ENCODE assay signal across 27 mouse cellular contexts in the genomic region with DNA sequence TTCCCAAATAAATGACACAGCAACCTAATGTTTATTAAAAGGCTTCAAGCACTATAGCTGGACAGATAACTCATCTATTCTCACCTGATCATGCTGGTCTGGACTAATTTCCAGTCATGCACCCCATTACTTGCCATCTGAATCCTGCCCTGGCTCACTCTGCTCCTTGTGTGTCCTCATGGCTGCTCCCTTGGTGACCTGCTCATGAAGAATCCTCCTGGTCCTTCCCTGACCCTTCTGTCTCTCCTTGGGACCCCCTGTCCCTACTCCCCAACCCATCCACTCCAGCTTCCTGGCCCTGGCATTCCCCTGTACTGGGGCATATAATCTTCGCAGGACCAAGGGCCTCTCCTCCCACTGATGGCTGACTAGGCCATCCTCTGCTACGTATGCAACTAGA.
"Had no signal": no experiment of that assay in that cellular context is flagged by ENCODE, and none has a peak within 500 bp of the region (broad histone marks: within the 10 kb centered on the region; RNA-seq: fewer than 3 reads in every experiment).

No protein-coding gene starts in this region.

- H3K4me3 ChIP-seq: limb, embryonic 10.5 days; limb, embryonic 12.5 days; limb, embryonic 13.5 days; limb, embryonic 15.5 days; liver, embryonic 12.5 days; liver, embryonic 13.5 days; liver, embryonic 15.5 days; lung, embryonic 15.5 days; megakaryocyte, embryonic 14.5 days; midbrain, embryonic 10.5 days; midbrain, embryonic 12.5 days; midbrain, embryonic 13.5 days; midbrain, embryonic 15.5 days; myocyte; neural tube, embryonic 12.5 days had no signal

- H3K27me3 ChIP-seq: limb, embryonic 12.5 days; limb, embryonic 13.5 days; limb, embryonic 15.5 days; liver, embryonic 12.5 days; liver, embryonic 13.5 days; liver, embryonic 15.5 days; lung, embryonic 15.5 days; megakaryocyte, embryonic 14.5 days; midbrain, embryonic 12.5 days; midbrain, embryonic 13.5 days; midbrain, embryonic 15.5 days; neural tube, embryonic 12.5 days had no signal

- H3K27ac ChIP-seq: limb, embryonic 10.5 days; limb, embryonic 12.5 days; limb, embryonic 13.5 days; limb, embryonic 15.5 days; liver, embryonic 12.5 days; liver, embryonic 13.5 days; liver, embryonic 14.5 days; liver, embryonic 15.5 days; lung, embryonic 15.5 days; macrophage; midbrain, embryonic 10.5 days; midbrain, embryonic 12.5 days; midbrain, embryonic 13.5 days; midbrain, embryonic 15.5 days; neural tube, embryonic 12.5 days had no signal

- H3K9me3 ChIP-seq: limb, embryonic 10.5 days; limb, embryonic 15.5 days; liver, embryonic 12.5 days; liver, embryonic 13.5 days; liver, embryonic 15.5 days; lung, embryonic 15.5 days; midbrain, embryonic 12.5 days; midbrain, embryonic 13.5 days; midbrain, embryonic 15.5 days; neural tube, embryonic 12.5 days had no signal

- DNase-seq: left cerebral cortex, postnatal 4 days; liver; liver, embryonic 13.5 days; liver, postnatal 0 days; lung, adult 18-20 months; lung, adult 2 months; lung, embryonic 14.5 days; lung, postnatal 10 days; lung, postnatal 14 days; lung, postnatal 4 days; midbrain, embryonic 14.5 days had no signal

- H3K36me3 ChIP-seq: limb, embryonic 10.5 days; limb, embryonic 12.5 days; limb, embryonic 13.5 days; limb, embryonic 15.5 days; liver, embryonic 12.5 days; liver, embryonic 13.5 days; liver, embryonic 15.5 days; lung, embryonic 15.5 days; midbrain, embryonic 10.5 days; midbrain, embryonic 12.5 days; midbrain, embryonic 13.5 days; midbrain, embryonic 15.5 days; neural tube, embryonic 12.5 days had no signal
